Mouse (Mus musculus): ENCODE measurements around the gene Cish. TPM values are rescaled to one million over a fixed set of nuclear protein-coding genes. Genes with fewer than 3 reads are reported as not detected.

Gene Cish
- total RNA-seq, 2 experiments from 2014 or later = 0.40 to 1.7 TPM

DNA sequence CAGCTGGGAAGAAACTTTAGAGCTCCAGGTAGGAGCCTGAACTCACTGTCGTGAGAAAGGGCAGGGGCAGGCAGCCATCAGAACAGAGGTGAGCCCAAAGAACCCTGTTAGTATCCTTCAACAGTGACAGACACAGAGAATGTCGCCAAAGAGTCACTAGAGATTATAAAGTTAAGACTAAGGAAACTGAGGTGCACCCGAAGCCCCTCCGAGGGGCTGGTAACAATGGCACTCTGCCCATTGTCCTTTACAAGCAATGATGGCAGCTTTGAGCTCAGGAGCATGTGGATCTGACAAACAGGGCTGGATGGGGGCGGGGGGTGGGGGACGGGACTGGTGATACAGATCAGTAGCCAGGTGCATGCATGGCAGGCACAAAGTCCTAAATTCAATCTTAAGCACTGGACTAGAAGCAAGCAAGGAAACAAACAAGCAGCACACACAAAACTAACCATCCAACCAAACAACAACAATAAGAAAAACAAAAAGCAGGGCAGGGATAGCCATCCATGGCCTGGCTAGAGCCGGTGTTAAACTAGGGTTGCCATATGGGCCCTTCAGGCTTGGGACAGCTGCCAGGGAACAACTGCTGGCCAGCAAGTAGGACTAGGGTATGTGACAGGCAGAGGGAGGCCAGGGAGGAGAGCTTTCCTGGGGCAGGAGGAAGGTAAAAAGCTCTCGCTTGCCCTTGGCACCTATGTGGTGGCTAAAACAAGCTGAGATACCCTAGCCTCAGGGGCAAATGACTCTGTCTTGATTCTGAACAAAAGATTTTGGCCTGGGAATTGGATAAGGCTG lies 47.5 kb downstream of the Cish start:
- no peak for ATAC-seq (ENCODE audit: poor library complexity, severe bottlenecking)

DNA sequence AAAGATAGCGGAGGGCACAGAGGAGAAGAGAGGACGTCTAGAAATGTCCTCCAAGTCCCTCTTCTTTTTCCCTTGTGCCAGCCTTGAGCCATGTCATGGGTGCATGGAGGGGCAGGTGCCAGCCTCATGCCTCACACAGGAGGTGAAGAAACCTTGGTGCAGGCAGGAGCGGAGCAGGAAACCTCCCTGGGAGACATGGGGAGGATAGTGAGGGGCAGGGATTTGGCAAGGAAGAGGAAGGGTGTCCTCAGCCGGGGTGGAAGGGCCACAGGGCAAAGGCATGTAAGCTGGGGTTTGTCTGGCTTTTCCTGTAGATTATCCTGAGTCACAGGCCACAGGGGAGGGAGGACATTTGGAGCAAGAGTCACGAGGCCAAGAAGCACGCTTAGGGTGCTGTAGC lies 48.2 kb downstream of the Cish start:
- no peak for ATAC-seq (ENCODE audit: poor library complexity, severe bottlenecking)

DNA sequence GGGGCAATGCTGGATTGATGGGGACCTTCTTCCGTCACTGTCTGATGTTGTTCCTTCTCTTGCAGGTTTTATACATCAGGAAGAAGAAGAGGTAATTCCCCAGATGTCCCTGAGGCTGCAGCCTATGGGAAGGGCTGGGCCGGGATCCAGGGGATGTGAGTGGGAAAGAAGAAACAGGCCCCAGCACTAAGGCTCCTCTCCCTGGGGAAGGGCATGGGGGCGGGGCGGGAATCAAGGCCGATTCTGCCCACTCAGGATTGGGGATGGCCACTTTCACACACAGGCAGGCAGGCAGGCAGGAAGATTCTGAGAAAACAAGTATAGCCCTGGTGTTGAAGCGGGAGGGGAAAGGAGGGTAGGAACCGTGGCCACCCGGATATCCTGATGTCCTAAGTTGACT lies 50.3 kb downstream of the Cish start:
- no peak for ATAC-seq (ENCODE audit: poor library complexity, severe bottlenecking)

DNA sequence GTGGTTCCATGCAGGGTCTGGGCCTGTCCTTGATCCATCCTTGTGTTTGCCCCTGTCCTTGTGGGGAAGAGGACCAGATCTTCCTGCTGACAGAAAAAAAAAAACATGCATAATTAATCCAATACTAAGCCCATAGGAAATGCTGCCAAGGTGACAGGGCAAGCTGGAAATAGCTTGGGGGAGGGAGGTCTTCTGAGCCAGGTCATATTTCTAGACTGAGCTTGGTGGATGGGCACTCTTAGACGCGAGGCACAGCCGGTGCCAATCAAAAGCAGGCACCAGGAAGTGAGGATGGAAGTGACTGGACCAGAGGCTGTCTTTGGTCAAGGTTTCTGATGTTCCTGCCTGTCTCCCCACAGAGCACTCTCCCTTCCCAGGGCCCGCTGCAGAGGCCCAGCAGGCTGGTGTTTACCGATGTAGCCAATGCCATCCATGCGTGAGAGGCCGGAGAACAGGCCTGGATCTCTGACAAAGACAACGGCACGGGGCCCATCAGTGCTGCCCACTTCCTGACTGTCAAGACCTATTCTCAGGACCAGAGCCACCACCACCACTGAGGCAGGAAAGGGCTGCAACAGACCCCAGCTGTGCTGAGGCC lies 51.9 kb downstream of the Cish start:
- ATAC-seq (ENCODE audit: poor library complexity, severe bottlenecking) = no peak

DNA sequence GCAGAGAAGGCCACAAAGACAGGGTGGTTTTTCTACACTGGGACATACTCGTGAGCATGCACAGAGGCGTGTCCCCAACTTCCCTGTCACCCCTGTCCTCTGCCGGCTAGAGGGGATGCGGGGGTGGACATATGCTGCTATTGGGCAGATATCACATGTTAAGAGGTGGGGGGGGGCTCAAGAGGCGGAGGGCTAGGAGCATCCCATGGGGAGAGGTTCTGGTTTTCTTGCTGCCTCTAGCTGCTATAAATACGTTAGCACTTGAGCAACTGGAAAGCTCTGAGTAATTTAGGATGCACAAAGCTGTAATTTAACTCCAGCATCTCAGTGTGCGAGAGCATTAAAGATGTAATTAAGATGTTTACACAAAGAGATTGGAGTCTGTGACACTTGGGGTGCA lies 53.5 kb downstream of the Cish start:
- ATAC-seq (ENCODE audit: poor library complexity, severe bottlenecking) = no peak

Other genes with a start within 250 kb of the Cish start
- not detected in 2 replicates for gene Dock3, start 64.1 kb upstream of the Cish start, total RNA-seq (2015)
- gene Dock3, start 64.1 kb upstream of the Cish start, total RNA-seq (2017) = not detected in 2 replicates
- 98.6 and 105 TPM in 2 replicates for gene Mapkapk3, start 6.1 kb upstream of the Cish start, total RNA-seq (2015)
- gene Mapkapk3, start 6.1 kb upstream of the Cish start, total RNA-seq (2017) = 156 and 174 TPM in 2 replicates
- 4.1 and 6.4 TPM in 2 replicates for gene Hemk1, start 42.3 kb downstream of the Cish start, total RNA-seq (2015)
- gene Hemk1, start 42.3 kb downstream of the Cish start, total RNA-seq (2017) = 5.0 and 8.0 TPM in 2 replicates
- gene 6430571L13Rik, start 44.6 kb downstream of the Cish start, total RNA-seq (2015) = not detected in 2 replicates
- not detected in 2 replicates for gene 6430571L13Rik, start 44.6 kb downstream of the Cish start, total RNA-seq (2017)
- gene Cacna2d2, start 103.6 kb downstream of the Cish start, total RNA-seq (2015) = 0.04 and 0.11 TPM in 2 replicates
- gene Cacna2d2, start 103.6 kb downstream of the Cish start, total RNA-seq (2017) = 0.07 and 0.12 TPM in 2 replicates
- 6.8 and 9.3 TPM in 2 replicates for gene Tmem115, start 237.9 kb downstream of the Cish start, total RNA-seq (2015)
- 14.8 and 15.2 TPM in 2 replicates for gene Tmem115, start 237.9 kb downstream of the Cish start, total RNA-seq (2017)
- gene Cyb561d2, start 246.2 kb downstream of the Cish start, total RNA-seq (2015) = 12.8 and 15.5 TPM in 2 replicates
- gene Cyb561d2, start 246.2 kb downstream of the Cish start, total RNA-seq (2017) = 14.2 and 21.7 TPM in 2 replicates
- 8.3 and 12.5 TPM in 2 replicates for gene Nprl2, start 246.2 kb downstream of the Cish start, total RNA-seq (2015)
- gene Nprl2, start 246.2 kb downstream of the Cish start, total RNA-seq (2017) = 15.7 and 18.9 TPM in 2 replicates

All from megakaryocyte, adult 5-6 weeks (primary cell).